Mouse (Mus musculus): ENCODE data around the gene Dlx3. TPM values are rescaled to one million over a fixed set of nuclear protein-coding genes. Genes with fewer than 3 reads are reported as not detected.

Gene Dlx3
- polyA plus RNA-seq, 1 experiment from 2014 or later, result 0.38 TPM

GRCm38 (mm10) chr11:95143663-95144062, 23.7 kb downstream of the Dlx3 start:
- WGBS, result 5% methylated on average over 4 of the region's 4 CpGs
- Histone ChIP-seq H3K9ac (replicated peaks; ENCODE audit: low read length) (no peak overlapping the region), H3K36me3 (ENCODE audit: control insufficient read depth, insufficient read depth, low read length) (no peaks in the 10 kb centered on the region), H3K27me3 (ENCODE audit: control insufficient read depth, insufficient read depth, low read length) (peaks cover 96% of the 10 kb centered on the region), H3K4me3 (replicated peaks; ENCODE audit: low read depth, low read length) (no peak overlapping the region), H3K4me2 (ENCODE audit: low read length) (no peak overlapping the region), H3K27ac (replicated peaks; ENCODE audit: low read depth, low read length) (no peak overlapping the region), H3K4me1 (ENCODE audit: control insufficient read depth, insufficient read depth, low read length) (peaks cover 10% of the 10 kb centered on the region; the same call in 1 of the 2 replicates), H3K9me3 (ENCODE audit: control insufficient read depth, low read length) (no peaks in the 10 kb centered on the region)
- DNase-seq (no peak), ATAC-seq (ENCODE audit: low FRiP score, low TSS enrichment) (no peak)

- Histone ChIP-seq H3K9ac (replicated peaks; ENCODE audit: low read length) (no peak overlapping the region), H3K9me3 (ENCODE audit: control insufficient read depth, low read length) (no peaks in the 10 kb centered on the region), H3K27ac (replicated peaks; ENCODE audit: low read depth, low read length) (no peak overlapping the region), H3K4me3 (replicated peaks; ENCODE audit: low read depth, low read length) (no peak overlapping the region), H3K4me2 (ENCODE audit: low read length) (no peak overlapping the region), H3K36me3 (ENCODE audit: control insufficient read depth, insufficient read depth, low read length) (no peaks in the 10 kb centered on the region), H3K27me3 (ENCODE audit: control insufficient read depth, insufficient read depth, low read length) (peaks cover 98% of the 10 kb centered on the region), H3K4me1 (ENCODE audit: control insufficient read depth, insufficient read depth, low read length) (peaks cover 10% of the 10 kb centered on the region; the same call in 1 of the 2 replicates)
- ATAC-seq (ENCODE audit: low FRiP score, low TSS enrichment) (no peak), DNase-seq (no peak)
- 3% methylated on average over 9 of the region's 9 CpGs for WGBS
Observed at GRCm38 (mm10) chr11:95144091-95144945, 24.4 kb downstream of the Dlx3 start.

- no peaks in the 10 kb centered on the region for H3K9me3 ChIP-seq (ENCODE audit: control insufficient read depth, low read length)
- H3K4me3 ChIP-seq (replicated peaks; ENCODE audit: low read depth, low read length), result no peak overlapping the region
- ATAC-seq (ENCODE audit: low FRiP score, low TSS enrichment) (no peak), DNase-seq (no peak)
- H3K4me2 ChIP-seq (ENCODE audit: low read length), result peak overlapping the region; percentile 56
- WGBS, result under 1% methylated on average over 34 of the region's 34 CpGs
- no peak overlapping the region for H3K27ac ChIP-seq (replicated peaks; ENCODE audit: low read depth, low read length)
- H3K36me3 ChIP-seq (ENCODE audit: control insufficient read depth, insufficient read depth, low read length), result no peaks in the 10 kb centered on the region
- peaks cover 98% of the 10 kb centered on the region for H3K27me3 ChIP-seq (ENCODE audit: control insufficient read depth, insufficient read depth, low read length)
- H3K4me1 ChIP-seq (ENCODE audit: control insufficient read depth, insufficient read depth, low read length), result peaks cover 10% of the 10 kb centered on the region; the same call in 1 of the 2 replicates
- H3K9ac ChIP-seq (replicated peaks; ENCODE audit: low read length), result no peak overlapping the region
Observed at GRCm38 (mm10) chr11:95144946-95145483, 25.1 kb downstream of the Dlx3 start.

DNA sequence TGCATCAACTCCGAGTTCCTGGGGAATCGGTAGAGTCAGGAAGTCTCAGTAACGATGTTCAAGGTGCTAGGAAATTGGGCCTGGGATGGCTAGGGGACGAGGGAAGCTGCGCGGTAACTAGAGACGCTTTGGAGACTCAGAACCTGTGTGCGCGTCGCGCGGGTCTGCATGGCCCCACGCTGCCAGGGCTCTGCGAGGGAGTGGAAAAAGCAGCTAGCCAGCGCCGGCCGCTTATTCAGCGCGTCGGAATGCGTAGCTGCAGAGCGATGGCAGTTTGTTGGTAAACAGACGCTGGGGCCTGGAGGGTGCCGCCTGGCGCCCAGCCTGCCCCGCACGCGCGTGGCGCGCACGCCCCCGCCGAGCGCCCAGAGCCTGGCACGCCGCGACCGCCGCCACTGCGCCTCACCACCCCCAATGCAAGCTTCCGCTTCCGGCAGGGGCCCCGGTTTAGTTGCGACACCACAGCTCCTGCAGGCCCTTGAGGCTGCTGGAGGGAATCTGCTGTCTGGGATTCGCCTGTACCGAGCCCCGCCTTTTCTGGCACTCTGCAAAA, 26.0 kb downstream of the Dlx3 start, which contains the start of gene Dlx4:
Gene Dlx4 (minus strand): TSS at position 413 of the 553 bp plus-strand sequence.
- H3K27me3 ChIP-seq (ENCODE audit: control insufficient read depth, insufficient read depth, low read length), result peaks cover 98% of the 10 kb centered on the region
- whole genome bisulfite sequencing, result 0% methylated on average over 48 of the region's 48 CpGs
- no peaks in the 10 kb centered on the region for H3K36me3 ChIP-seq (ENCODE audit: control insufficient read depth, insufficient read depth, low read length)
- H3K4me3 ChIP-seq (replicated peaks; ENCODE audit: low read depth, low read length), result peak within 1 kb of the TSS; percentile 28
- H3K4me1 ChIP-seq (ENCODE audit: control insufficient read depth, insufficient read depth, low read length), result peaks cover 10% of the 10 kb centered on the region; the same call in 1 of the 2 replicates
- peak; percentile 60 for DNase-seq
- no peaks in the 10 kb centered on the region for H3K9me3 ChIP-seq (ENCODE audit: control insufficient read depth, low read length)
- no peak within 1 kb of the TSS for H3K27ac ChIP-seq (replicated peaks; ENCODE audit: low read depth, low read length)
- H3K4me2 ChIP-seq (ENCODE audit: low read length), result peak within 1 kb of the TSS; percentile 56
- ATAC-seq (ENCODE audit: low FRiP score, low TSS enrichment), result no peak
- H3K9ac ChIP-seq (replicated peaks; ENCODE audit: low read length), result no peak within 1 kb of the TSS

- no peak overlapping the region for H3K27ac ChIP-seq (replicated peaks; ENCODE audit: low read depth, low read length)
- no peaks in the 10 kb centered on the region for H3K9me3 ChIP-seq (ENCODE audit: control insufficient read depth, low read length)
- DNase-seq (no peak), ATAC-seq (ENCODE audit: low FRiP score, low TSS enrichment) (no peak)
- no peak overlapping the region for H3K4me2 ChIP-seq (ENCODE audit: low read length)
- H3K4me3 ChIP-seq (replicated peaks; ENCODE audit: low read depth, low read length), result no peak overlapping the region
- peaks cover 85% of the 10 kb centered on the region for H3K27me3 ChIP-seq (ENCODE audit: control insufficient read depth, insufficient read depth, low read length)
- no peak overlapping the region for H3K9ac ChIP-seq (replicated peaks; ENCODE audit: low read length)
- 0 out of 2 replicates have a peak, but pooled peaks cover 6% of the 10 kb centered on the region for H3K4me1 ChIP-seq (ENCODE audit: control insufficient read depth, insufficient read depth, low read length)
- H3K36me3 ChIP-seq (ENCODE audit: control insufficient read depth, insufficient read depth, low read length), result no peaks in the 10 kb centered on the region
- WGBS, result 1% methylated on average over 9 of the region's 9 CpGs
Observed at GRCm38 (mm10) chr11:95148754-95149153, 28.8 kb downstream of the Dlx3 start.

GRCm38 (mm10) chr11:95149462-95150268, 29.7 kb downstream of the Dlx3 start:
- WGBS, result 1% methylated on average over 27 of the region's 27 CpGs
- Histone ChIP-seq H3K9ac (replicated peaks; ENCODE audit: low read length) (no peak overlapping the region), H3K9me3 (ENCODE audit: control insufficient read depth, low read length) (no peaks in the 10 kb centered on the region), H3K4me1 (ENCODE audit: control insufficient read depth, insufficient read depth, low read length) (0 out of 2 replicates have a peak, but pooled peaks cover 6% of the 10 kb centered on the region), H3K4me3 (replicated peaks; ENCODE audit: low read depth, low read length) (no peak overlapping the region), H3K27me3 (ENCODE audit: control insufficient read depth, insufficient read depth, low read length) (peaks cover 76% of the 10 kb centered on the region), H3K4me2 (ENCODE audit: low read length) (no peak overlapping the region), H3K36me3 (ENCODE audit: control insufficient read depth, insufficient read depth, low read length) (no peaks in the 10 kb centered on the region), H3K27ac (replicated peaks; ENCODE audit: low read depth, low read length) (no peak overlapping the region)
- ATAC-seq (ENCODE audit: low FRiP score, low TSS enrichment) (no peak), DNase-seq (no peak)

GRCm38 (mm10) chr11:95150269-95151049, 30.5 kb downstream of the Dlx3 start:
- H3K27ac ChIP-seq (replicated peaks; ENCODE audit: low read depth, low read length), result no peak overlapping the region

GRCm38 (mm10) chr11:95153116-95153515, 33.2 kb downstream of the Dlx3 start:
- H3K4me3 ChIP-seq (replicated peaks; ENCODE audit: low read depth, low read length), result no peak overlapping the region
- no peaks in the 10 kb centered on the region for H3K9me3 ChIP-seq (ENCODE audit: control insufficient read depth, low read length)
- WGBS, result 38% methylated on average over 5 of the region's 5 CpGs
- H3K9ac ChIP-seq (replicated peaks; ENCODE audit: low read length), result no peak overlapping the region
- H3K27me3 ChIP-seq (ENCODE audit: control insufficient read depth, insufficient read depth, low read length), result peaks cover 42% of the 10 kb centered on the region
- H3K4me1 ChIP-seq (ENCODE audit: control insufficient read depth, insufficient read depth, low read length), result no peaks in the 10 kb centered on the region
- ATAC-seq (ENCODE audit: low FRiP score, low TSS enrichment), result no peak
- H3K4me2 ChIP-seq (ENCODE audit: low read length), result no peak overlapping the region
- H3K27ac ChIP-seq (replicated peaks; ENCODE audit: low read depth, low read length), result no peak overlapping the region
- H3K36me3 ChIP-seq (ENCODE audit: control insufficient read depth, insufficient read depth, low read length), result no peaks in the 10 kb centered on the region
- DNase-seq, result no peak

More at GRCm38 (mm10) chr11:95150269-95151049, 30.5 kb downstream of the Dlx3 start:
- Histone ChIP-seq H3K27me3 (ENCODE audit: control insufficient read depth, insufficient read depth, low read length) (peaks cover 68% of the 10 kb centered on the region), H3K4me1 (ENCODE audit: control insufficient read depth, insufficient read depth, low read length) (0 out of 2 replicates have a peak, but pooled peaks cover 6% of the 10 kb centered on the region), H3K4me2 (ENCODE audit: low read length) (no peak overlapping the region), H3K4me3 (replicated peaks; ENCODE audit: low read depth, low read length) (no peak overlapping the region), H3K9ac (replicated peaks; ENCODE audit: low read length) (no peak overlapping the region), H3K9me3 (ENCODE audit: control insufficient read depth, low read length) (no peaks in the 10 kb centered on the region), H3K36me3 (ENCODE audit: control insufficient read depth, insufficient read depth, low read length) (no peaks in the 10 kb centered on the region)
- WGBS, result 2% methylated on average over 33 of the region's 33 CpGs
- ATAC-seq (ENCODE audit: low FRiP score, low TSS enrichment), result no peak
- peak; percentile 42 for DNase-seq

All from midbrain, embryonic 14.5 days (tissue).